Mouse (Mus musculus) MN1 (cell line): Measurements from ENCODE around the gene Gm38392.
"Not testable (repeated sequence)": the region's sequence is repeated elsewhere in the genome, so short reads cannot be mapped to it uniquely, and the experiment has no call there.

Experiments used
- DNase-seq: peaks from one replicate; pipeline ENCODE4 v3.0.0-alpha.2; 2016; ENCODE audit warnings: low spot score

The Gm38392 gene

GRCm38 (mm10) chr3:88276529-88277143 is 10.4 kb downstream of the Gm38392 start:
- DNase-seq = peak; percentile 39

- no peak for DNase-seq
Measured at GRCm38 (mm10) chr3:88276121-88276520, 10.9 kb downstream of the Gm38392 start.

GRCm38 (mm10) chr3:88274002-88274401 is 13.0 kb downstream of the Gm38392 start:
- DNase-seq = no peak

- DNase-seq = no peak
Measured at GRCm38 (mm10) chr3:88271859-88272258, 15.2 kb downstream of the Gm38392 start.

- not testable (repeated sequence) for DNase-seq
Measured at GRCm38 (mm10) chr3:88271298-88271697, 15.7 kb downstream of the Gm38392 start.

GRCm38 (mm10) chr3:88268991-88269390 is 18.0 kb downstream of the Gm38392 start:
- DNase-seq = no peak

- not testable (repeated sequence) for DNase-seq
Measured at GRCm38 (mm10) chr3:88268014-88268413, 19.0 kb downstream of the Gm38392 start.

GRCm38 (mm10) chr3:88262346-88262745 is 24.7 kb downstream of the Gm38392 start:
- no peak for DNase-seq

GRCm38 (mm10) chr3:88256382-88256781 is 30.6 kb downstream of the Gm38392 start:
- DNase-seq = no peak

GRCm38 (mm10) chr3:88255950-88256349 is 31.1 kb downstream of the Gm38392 start:
- no peak for DNase-seq

GRCm38 (mm10) chr3:88254268-88254926 is 32.6 kb downstream of the Gm38392 start, which contains the start of gene Rhbg:
Gene Rhbg (minus strand): TSS chr3:88254709.
- peak; percentile 64 for DNase-seq

GRCm38 (mm10) chr3:88252739-88253138 is 34.3 kb downstream of the Gm38392 start:
- DNase-seq = no peak

GRCm38 (mm10) chr3:88248406-88248805 is 38.6 kb downstream of the Gm38392 start:
- no peak for DNase-seq

- DNase-seq = no peak
Measured at GRCm38 (mm10) chr3:88247666-88248065, 39.3 kb downstream of the Gm38392 start.

GRCm38 (mm10) chr3:88245811-88246210 is 41.2 kb downstream of the Gm38392 start:
- DNase-seq = peak; percentile 83

GRCm38 (mm10) chr3:88244071-88244470 is 42.9 kb downstream of the Gm38392 start:
- DNase-seq = peak; percentile 60

GRCm38 (mm10) chr3:88242531-88242930 is 44.5 kb downstream of the Gm38392 start:
- DNase-seq = peak; percentile 86

- peak; percentile 30 for DNase-seq
Measured at GRCm38 (mm10) chr3:88241045-88241786, 45.8 kb downstream of the Gm38392 start.

- no peak for DNase-seq
Measured at GRCm38 (mm10) chr3:88239446-88239845, 47.6 kb downstream of the Gm38392 start.

GRCm38 (mm10) chr3:88238866-88239391 is 48.1 kb downstream of the Gm38392 start:
- DNase-seq = no peak

- DNase-seq = peak; percentile 80
Measured at GRCm38 (mm10) chr3:88237556-88238194, 49.3 kb downstream of the Gm38392 start.

- DNase-seq = no peak
Measured at GRCm38 (mm10) chr3:88237161-88237555, 49.9 kb downstream of the Gm38392 start.
